Mouse (Mus musculus): ENCODE data around the gene Apom. TPM values are rescaled to one million over a fixed set of nuclear protein-coding genes. Genes with fewer than 3 reads are reported as not detected.
"Not testable (repeated sequence)": the region's sequence is repeated elsewhere in the genome, so short reads cannot be mapped to it uniquely, and the experiment has no call there.

The Apom gene
- polyA plus RNA-seq, 2 experiments, result 1.1 TPM; not detected in 1

GRCm38 (mm10) chr17:35128996-35129395 is 2.9 kb downstream of the Apom start:
- Histone ChIP-seq H3K27ac (replicated peaks; ENCODE audit: low read depth, low read length) (no peak overlapping the region), H3K9ac (ENCODE audit: low read depth, low read length, severe bottlenecking) (no peak overlapping the region), H3K9me3 (ENCODE audit: control insufficient read depth, low read length) (no peaks in the 10 kb centered on the region), H3K27me3 (ENCODE audit: control insufficient read depth, insufficient read depth, low read length) (no peaks in the 10 kb centered on the region), H3K4me3 (replicated peaks; ENCODE audit: low read length) (no peak overlapping the region), H3K4me2 (replicated peaks; ENCODE audit: low read depth, low read length, severe bottlenecking) (no peak overlapping the region), H3K36me3 (ENCODE audit: control insufficient read depth, insufficient read depth, low read length) (peaks cover 20% of the 10 kb centered on the region), H3K4me1 (ENCODE audit: control insufficient read depth, insufficient read depth, low read length) (peaks cover 16% of the 10 kb centered on the region)
- ATAC-seq (ENCODE audit: low FRiP score, low read depth) (no peak), DNase-seq (ENCODE audit: low spot score) (no peak)
- WGBS, result 65% methylated on average over 11 of the region's 11 CpGs
- no peak for TF ChIP-seq POLR2A (IDR thresholded peaks at IDR 0.05; ENCODE audit: borderline replicate concordance, extremely low read depth, insufficient read depth, insufficient read length)

GRCm38 (mm10) chr17:35127017-35127416 is 4.8 kb downstream of the Apom start:
- DNase-seq (ENCODE audit: low spot score) (no peak), ATAC-seq (ENCODE audit: low FRiP score, low read depth) (no peak)
- no peak overlapping the region for H3K27ac ChIP-seq (replicated peaks; ENCODE audit: low read depth, low read length)
- WGBS, result 69% methylated on average over 13 of the region's 13 CpGs
- peak overlapping the region; percentile 77 for H3K9ac ChIP-seq (ENCODE audit: low read depth, low read length, severe bottlenecking)
- no peak for TF ChIP-seq POLR2A (IDR thresholded peaks at IDR 0.05; ENCODE audit: borderline replicate concordance, extremely low read depth, insufficient read depth, insufficient read length)
- H3K27me3 ChIP-seq (ENCODE audit: control insufficient read depth, insufficient read depth, low read length), result no peaks in the 10 kb centered on the region
- H3K4me2 ChIP-seq (replicated peaks; ENCODE audit: low read depth, low read length, severe bottlenecking), result peak overlapping the region; percentile 84
- peaks cover 16% of the 10 kb centered on the region for H3K4me1 ChIP-seq (ENCODE audit: control insufficient read depth, insufficient read depth, low read length)
- no peaks in the 10 kb centered on the region for H3K9me3 ChIP-seq (ENCODE audit: control insufficient read depth, low read length)
- H3K4me3 ChIP-seq (replicated peaks; ENCODE audit: low read length), result peak overlapping the region; percentile 62
- H3K36me3 ChIP-seq (ENCODE audit: control insufficient read depth, insufficient read depth, low read length), result peaks cover 25% of the 10 kb centered on the region

- H3K36me3 ChIP-seq (ENCODE audit: control insufficient read depth, insufficient read depth, low read length), result peaks cover 25% of the 10 kb centered on the region
- no peaks in the 10 kb centered on the region for H3K27me3 ChIP-seq (ENCODE audit: control insufficient read depth, insufficient read depth, low read length)
- peak within 1 kb of the TSS; percentile 84 for H3K4me2 ChIP-seq (replicated peaks; ENCODE audit: low read depth, low read length, severe bottlenecking)
- no peaks in the 10 kb centered on the region for H3K9me3 ChIP-seq (ENCODE audit: control insufficient read depth, low read length)
- H3K9ac ChIP-seq (ENCODE audit: low read depth, low read length, severe bottlenecking), result peak within 1 kb of the TSS; percentile 77
- peak within 1 kb of the TSS; percentile 62 for H3K4me3 ChIP-seq (replicated peaks; ENCODE audit: low read length)
- H3K4me1 ChIP-seq (ENCODE audit: control insufficient read depth, insufficient read depth, low read length), result peaks cover 16% of the 10 kb centered on the region
- peak; percentile 60 for ATAC-seq (ENCODE audit: low FRiP score, low read depth)
- peak; percentile 62; the same call in 1 of the 2 replicates for TF ChIP-seq POLR2A (IDR thresholded peaks at IDR 0.05; ENCODE audit: borderline replicate concordance, extremely low read depth, insufficient read depth, insufficient read length)
- peak within 1 kb of the TSS; percentile 74 for H3K27ac ChIP-seq (replicated peaks; ENCODE audit: low read depth, low read length)
- under 1% methylated on average over 24 of the region's 36 CpGs for WGBS
- DNase-seq (ENCODE audit: low spot score), result peak; percentile 66
Measured at GRCm38 (mm10) chr17:35126206-35126611, 5.6 kb downstream of the Apom start, which contains the start of gene D17H6S53E. Gene D17H6S53E (plus strand): TSS chr17:35126373.

GRCm38 (mm10) chr17:35125578-35125977 is 6.3 kb downstream of the Apom start:
- WGBS, result 25% methylated on average over 6 of the region's 6 CpGs
- no peak for TF ChIP-seq POLR2A (IDR thresholded peaks at IDR 0.05; ENCODE audit: borderline replicate concordance, extremely low read depth, insufficient read depth, insufficient read length)
- Histone ChIP-seq H3K36me3 (ENCODE audit: control insufficient read depth, insufficient read depth, low read length) (peaks cover 25% of the 10 kb centered on the region), H3K9me3 (ENCODE audit: control insufficient read depth, low read length) (no peaks in the 10 kb centered on the region), H3K27ac (replicated peaks; ENCODE audit: low read depth, low read length) (peak overlapping the region; percentile 74), H3K27me3 (ENCODE audit: control insufficient read depth, insufficient read depth, low read length) (no peaks in the 10 kb centered on the region), H3K4me3 (replicated peaks; ENCODE audit: low read length) (peak overlapping the region; percentile 62), H3K4me2 (replicated peaks; ENCODE audit: low read depth, low read length, severe bottlenecking) (peak overlapping the region; percentile 84), H3K9ac (ENCODE audit: low read depth, low read length, severe bottlenecking) (peak overlapping the region; percentile 77), H3K4me1 (ENCODE audit: control insufficient read depth, insufficient read depth, low read length) (peaks cover 16% of the 10 kb centered on the region)
- ATAC-seq (ENCODE audit: low FRiP score, low read depth) (no peak), DNase-seq (ENCODE audit: low spot score) (no peak)

- ATAC-seq (ENCODE audit: low FRiP score, low read depth) (no peak), DNase-seq (ENCODE audit: low spot score) (no peak)
- H3K27me3 ChIP-seq (ENCODE audit: control insufficient read depth, insufficient read depth, low read length), result no peaks in the 10 kb centered on the region
- H3K9ac ChIP-seq (ENCODE audit: low read depth, low read length, severe bottlenecking), result no peak overlapping the region; the same call in 1 of the 2 replicates
- no peaks in the 10 kb centered on the region for H3K9me3 ChIP-seq (ENCODE audit: control insufficient read depth, low read length)
- TF ChIP-seq POLR2A (IDR thresholded peaks at IDR 0.05; ENCODE audit: borderline replicate concordance, extremely low read depth, insufficient read depth, insufficient read length), result no peak
- peaks cover 20% of the 10 kb centered on the region for H3K36me3 ChIP-seq (ENCODE audit: control insufficient read depth, insufficient read depth, low read length)
- WGBS, result 90% methylated on average over 1 of the region's 1 CpGs
- no peak overlapping the region for H3K27ac ChIP-seq (replicated peaks; ENCODE audit: low read depth, low read length)
- no peak overlapping the region for H3K4me2 ChIP-seq (replicated peaks; ENCODE audit: low read depth, low read length, severe bottlenecking)
- peaks cover 19% of the 10 kb centered on the region for H3K4me1 ChIP-seq (ENCODE audit: control insufficient read depth, insufficient read depth, low read length)
- H3K4me3 ChIP-seq (replicated peaks; ENCODE audit: low read length), result no peak overlapping the region; the same call in 1 of the 2 replicates
Measured at GRCm38 (mm10) chr17:35125081-35125480, 6.8 kb downstream of the Apom start.

- 91% methylated on average over 12 of the region's 12 CpGs for WGBS
- not testable (repeated sequence) for H3K9me3 ChIP-seq (ENCODE audit: control insufficient read depth, low read length); ATAC-seq (ENCODE audit: low FRiP score, low read depth); H3K4me3 ChIP-seq (replicated peaks; ENCODE audit: low read length); DNase-seq (ENCODE audit: low spot score); H3K9ac ChIP-seq (ENCODE audit: low read depth, low read length, severe bottlenecking); H3K4me2 ChIP-seq (replicated peaks; ENCODE audit: low read depth, low read length, severe bottlenecking); H3K27ac ChIP-seq (replicated peaks; ENCODE audit: low read depth, low read length); H3K27me3 ChIP-seq (ENCODE audit: control insufficient read depth, insufficient read depth, low read length)
- Histone ChIP-seq H3K4me1 (ENCODE audit: control insufficient read depth, insufficient read depth, low read length) (peaks cover 23% of the 10 kb centered on the region), H3K36me3 (ENCODE audit: control insufficient read depth, insufficient read depth, low read length) (peaks cover 26% of the 10 kb centered on the region)
Measured at GRCm38 (mm10) chr17:35124261-35124896, 7.5 kb downstream of the Apom start.

GRCm38 (mm10) chr17:35123287-35123686 is 8.6 kb downstream of the Apom start:
- H3K4me3 ChIP-seq (replicated peaks; ENCODE audit: low read length); H3K27me3 ChIP-seq (ENCODE audit: control insufficient read depth, insufficient read depth, low read length); H3K27ac ChIP-seq (replicated peaks; ENCODE audit: low read depth, low read length); DNase-seq (ENCODE audit: low spot score); H3K4me2 ChIP-seq (replicated peaks; ENCODE audit: low read depth, low read length, severe bottlenecking); H3K9me3 ChIP-seq (ENCODE audit: control insufficient read depth, low read length); ATAC-seq (ENCODE audit: low FRiP score, low read depth); H3K9ac ChIP-seq (ENCODE audit: low read depth, low read length, severe bottlenecking): not testable (repeated sequence)
- 94% methylated on average over 9 of the region's 9 CpGs for WGBS
- peaks cover 23% of the 10 kb centered on the region for H3K4me1 ChIP-seq (ENCODE audit: control insufficient read depth, insufficient read depth, low read length)
- H3K36me3 ChIP-seq (ENCODE audit: control insufficient read depth, insufficient read depth, low read length), result peaks cover 30% of the 10 kb centered on the region

All from limb, embryonic 14.5 days (tissue).